Mouse (Mus musculus): Measurements from ENCODE around the gene Wwc1.

- TF ChIP-seq ZNF384 (IDR thresholded peaks at IDR 0.05; ENCODE audit: low read depth, low read length) (no peak), HCFC1 (IDR thresholded peaks at IDR 0.05; ENCODE audit: borderline replicate concordance, insufficient read depth, low read length) (no peak), CHD2 (IDR thresholded peaks at IDR 0.05; ENCODE audit: low read depth, low read length) (no peak)
These were observed 24.8 kb downstream of the Wwc1 start for GRCm38 (mm10) chr11:35955572-35955971.

All from ES-E14 (cell line).